Mouse (Mus musculus) adrenal gland, postnatal 10 days (tissue): ENCODE measurements around the gene Tmem163. TPM values are rescaled to one million over a fixed set of nuclear protein-coding genes. Genes with fewer than 3 reads are reported as not detected.

Experiments
- DNase-seq: peaks from one replicate; pipeline ENCODE4 v3.0.0; 2021; ENCODE audit warnings: mixed read lengths
- total RNA-seq, 2 experiments: library from RNA; stranded (reverse); gene quantifications; 2 replicates each; pipeline ENCODE4 v1.2.3; 2021

Gene Tmem163
- total RNA-seq, 2 experiments from 2014 or later, result 0.30 to 0.39 TPM

DNA sequence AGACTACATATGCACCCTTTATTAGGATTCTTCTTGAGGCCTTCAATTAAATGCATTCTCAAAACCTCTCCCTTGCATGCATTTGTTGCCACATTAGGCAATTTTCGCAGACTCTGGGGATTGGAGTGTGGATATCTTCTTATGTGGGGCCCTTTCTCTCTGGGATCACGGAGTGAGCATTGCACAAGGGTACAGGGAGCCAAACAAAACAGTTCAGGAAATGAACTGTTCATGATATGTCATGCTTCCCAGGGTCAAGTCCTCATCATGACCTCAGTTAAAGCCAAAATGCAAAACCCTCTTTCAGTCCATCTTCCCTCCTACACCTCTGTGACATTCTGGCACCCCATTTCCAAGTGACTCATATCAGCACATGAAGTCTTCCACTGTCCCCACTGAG is 27.8 kb downstream of the Tmem163 start:
- peak; percentile 5 for DNase-seq

- no peak for DNase-seq
These were observed 36.2 kb downstream of the Tmem163 start for GRCm38 (mm10) chr1:127642976-127643769.

DNA sequence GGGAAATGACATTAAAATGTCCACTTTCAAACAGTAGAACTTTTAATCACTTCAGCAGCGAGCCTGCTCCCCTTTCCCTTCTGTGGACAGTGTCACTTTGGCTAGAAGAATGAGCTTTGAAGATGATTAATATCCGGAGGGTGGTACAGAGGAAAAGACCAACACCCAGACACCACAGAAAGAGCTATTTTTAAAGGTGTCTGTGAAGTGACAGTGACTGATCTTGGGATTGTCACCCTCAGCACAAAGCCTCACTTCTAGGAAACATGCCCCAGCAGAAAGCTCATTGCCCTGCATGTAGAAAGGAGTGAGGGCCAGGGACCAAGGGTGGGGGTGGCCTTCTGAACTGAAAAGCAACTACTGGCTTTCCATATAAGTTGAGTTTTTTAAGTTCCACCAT is 41.4 kb downstream of the Tmem163 start:
- DNase-seq, result no peak

DNA sequence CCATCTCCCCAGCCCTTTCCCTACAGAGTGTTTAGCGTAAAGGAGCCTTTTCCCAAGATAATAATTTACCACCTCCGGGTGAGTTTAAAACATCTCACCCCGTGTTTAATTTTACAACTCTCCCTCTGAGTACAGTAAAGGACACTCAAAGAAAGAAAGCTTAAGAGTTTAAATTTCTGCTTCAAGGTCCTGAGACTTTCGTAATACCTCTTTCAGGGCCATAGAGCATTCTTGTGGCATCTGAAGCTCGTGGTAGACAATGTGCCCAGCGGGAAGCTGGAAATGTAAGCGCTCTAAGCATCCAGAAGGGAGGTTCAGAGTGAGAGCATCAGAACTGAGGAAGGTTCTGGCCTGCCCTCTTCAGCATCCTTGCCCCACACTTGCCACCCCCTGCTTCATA is 52.2 kb downstream of the Tmem163 start:
- no peak for DNase-seq

DNA sequence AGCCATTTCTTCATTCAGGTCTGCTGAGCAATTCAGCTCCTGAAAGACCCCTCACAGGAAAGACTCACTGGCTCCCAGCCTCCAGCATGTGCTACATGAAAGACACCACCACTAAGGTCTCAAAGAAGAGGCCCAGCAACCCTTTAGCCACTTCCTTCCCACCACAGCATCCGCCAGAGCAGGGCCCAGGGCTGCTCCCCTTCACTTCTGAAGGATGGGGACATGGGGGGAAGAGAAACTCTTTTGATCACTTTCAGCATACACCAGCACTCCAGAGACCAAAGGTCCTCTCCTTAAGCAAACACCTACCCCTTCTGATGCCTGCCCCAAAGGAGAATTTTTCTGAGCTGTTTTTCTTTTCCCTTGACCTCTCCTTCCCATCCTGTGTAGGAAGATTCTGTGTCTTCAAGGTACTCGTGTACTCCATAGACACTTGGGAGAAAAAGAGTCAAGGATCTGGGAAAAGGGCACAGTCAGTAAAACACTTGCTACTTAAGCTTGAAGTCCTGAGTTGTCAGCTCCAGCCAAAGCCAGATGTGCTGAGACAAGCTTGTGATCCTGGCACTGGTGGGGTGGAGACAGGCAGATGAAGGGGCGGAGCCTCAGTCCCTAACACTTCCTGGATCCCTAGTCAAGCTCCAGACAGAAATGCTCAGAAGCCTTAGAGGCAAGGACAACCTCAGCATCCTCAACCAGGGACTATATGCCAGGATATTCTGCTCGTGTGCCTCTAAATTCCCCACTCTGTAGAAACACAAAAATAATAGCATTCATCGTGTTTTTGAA is 53.6 kb downstream of the Tmem163 start:
- DNase-seq, result peak; percentile 12

DNA sequence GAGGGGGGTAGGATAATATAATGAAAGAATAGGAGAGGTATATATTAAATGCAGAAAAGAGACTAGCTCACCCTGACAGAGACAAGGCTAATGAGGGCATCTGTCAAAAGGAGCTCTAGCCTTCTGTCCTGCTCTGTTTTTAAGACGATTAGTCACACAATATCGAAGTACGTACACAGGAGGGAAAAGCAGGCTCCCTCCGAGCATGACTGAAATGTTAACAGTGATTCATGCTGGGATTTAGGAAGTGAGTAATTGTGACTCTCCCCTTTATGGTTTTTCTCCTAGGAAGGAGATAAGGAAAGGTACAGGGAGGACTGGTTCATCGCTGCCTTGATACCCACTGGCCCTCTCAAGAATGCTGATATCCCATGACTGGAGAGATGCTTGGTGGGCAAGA is 57.0 kb downstream of the Tmem163 start:
- no peak for DNase-seq

DNA sequence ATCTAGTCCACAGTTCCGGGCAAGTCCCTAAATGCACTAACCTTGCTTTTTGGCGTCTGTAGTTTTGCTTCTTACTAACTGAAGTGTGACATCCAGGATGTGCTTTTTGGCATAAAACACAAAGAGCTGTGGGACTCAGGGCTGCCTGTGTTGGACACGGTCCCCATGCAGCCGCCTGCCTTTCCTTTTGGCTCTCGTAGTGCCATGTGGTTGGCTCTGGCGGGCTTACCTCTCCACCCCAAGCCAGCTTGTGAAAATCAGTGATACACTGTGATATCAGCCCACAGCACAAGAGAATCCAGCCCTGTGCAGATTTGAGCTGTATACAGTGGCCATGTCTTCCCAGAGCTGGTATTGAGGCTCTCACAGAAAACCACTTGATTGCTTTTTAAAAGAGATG is 60.3 kb downstream of the Tmem163 start:
- DNase-seq, result no peak

DNA sequence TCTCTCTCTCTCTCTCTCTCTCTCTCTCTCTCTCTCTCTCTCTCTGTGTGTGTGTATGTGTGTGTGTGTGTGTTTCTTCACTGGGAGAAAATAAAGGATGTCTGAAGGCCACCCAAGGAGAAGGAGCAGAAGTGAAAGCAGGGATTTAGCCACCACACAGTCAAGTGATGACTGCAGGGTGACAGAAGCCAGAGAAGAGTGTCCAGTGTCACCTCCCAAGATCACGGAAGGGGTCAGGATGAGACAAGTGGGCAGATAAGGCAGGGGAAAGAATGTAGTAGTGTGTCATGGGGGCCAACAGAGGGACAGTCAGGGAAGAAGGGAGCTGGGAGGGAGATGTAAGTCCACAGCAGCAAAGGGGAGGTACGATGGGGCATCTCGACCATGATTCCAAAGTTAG is 69.0 kb downstream of the Tmem163 start:
- DNase-seq, result no peak

DNA sequence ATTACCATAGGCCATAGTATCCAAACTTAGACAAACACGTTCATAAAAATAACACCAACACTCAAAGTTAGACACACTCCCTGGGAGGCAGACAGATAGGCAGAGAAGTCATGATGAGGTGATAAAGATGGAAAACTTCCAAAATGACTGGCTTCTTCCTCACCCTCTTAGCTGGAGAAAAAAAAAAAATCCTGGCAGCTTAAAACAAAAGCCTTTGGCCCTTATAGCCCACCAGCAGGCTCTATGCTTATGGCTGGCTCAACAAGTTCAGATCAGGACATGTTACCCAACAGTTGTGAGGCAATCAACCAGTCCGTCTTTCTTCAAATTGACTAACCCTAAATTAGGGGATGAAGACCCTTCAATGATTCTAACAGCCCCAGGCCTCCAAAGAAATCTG is 69.5 kb downstream of the Tmem163 start:
- DNase-seq, result no peak

DNA sequence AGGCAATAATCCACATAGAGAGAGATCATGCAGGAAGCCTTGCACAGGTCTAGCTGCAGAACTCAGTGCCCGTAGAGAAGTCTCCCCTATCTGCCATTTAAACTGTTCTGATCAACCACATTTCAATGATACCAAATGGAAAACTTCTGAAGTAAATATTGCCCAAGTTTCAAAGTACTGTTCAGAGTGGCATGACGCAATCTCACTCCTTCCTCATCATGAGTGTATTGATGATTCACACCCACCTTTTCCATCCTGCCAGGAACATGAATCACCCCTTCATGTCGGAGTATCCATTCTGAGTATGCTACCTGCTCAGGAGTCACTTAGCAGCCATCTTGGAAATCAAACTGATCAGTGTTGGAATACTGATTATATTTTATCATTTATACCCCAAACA is 71.0 kb downstream of the Tmem163 start:
- no peak for DNase-seq

GRCm38 (mm10) chr1:127603697-127604631 is 75.4 kb downstream of the Tmem163 start:
- DNase-seq, result no peak

DNA sequence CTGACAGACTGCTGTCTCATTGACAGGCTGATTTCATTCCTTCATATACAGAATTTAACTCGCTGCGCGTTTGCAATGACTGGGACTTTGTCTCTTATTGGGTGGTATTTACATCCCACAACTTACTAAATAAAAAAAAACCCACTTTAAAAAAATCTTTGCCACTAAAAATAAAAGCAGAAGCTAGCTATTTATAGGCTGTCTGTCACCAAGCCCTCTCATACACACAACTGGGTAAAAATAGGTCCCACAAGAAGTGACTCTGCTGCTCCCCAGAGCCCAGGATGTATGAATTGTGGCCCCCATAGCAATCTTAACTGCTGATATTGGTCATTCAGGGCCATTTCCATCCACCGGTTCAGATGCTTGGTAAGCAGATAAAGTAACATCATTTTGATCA is 83.2 kb downstream of the Tmem163 start:
- DNase-seq, result no peak

- DNase-seq, result no peak
These were observed 83.6 kb downstream of the Tmem163 start for GRCm38 (mm10) chr1:127595735-127596134.

DNA sequence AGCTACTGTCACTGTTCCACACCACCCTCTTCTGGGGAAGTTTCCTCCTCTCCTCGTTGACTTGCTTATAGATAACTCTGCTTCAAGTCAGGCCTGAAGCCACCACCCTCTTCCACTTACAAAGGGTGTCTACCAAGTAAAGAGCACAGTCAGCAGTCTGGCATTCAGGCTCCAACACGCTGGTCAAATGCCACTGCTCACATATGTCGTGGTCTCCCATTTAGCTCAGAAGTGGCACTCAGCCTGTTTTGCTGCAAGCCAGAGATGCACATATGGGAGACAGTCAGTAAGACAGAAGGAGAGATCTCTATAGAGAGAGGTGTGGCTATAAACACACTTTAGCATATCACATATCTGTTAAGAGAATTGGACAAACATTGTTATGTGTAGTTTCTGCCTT is 89.8 kb downstream of the Tmem163 start:
- no peak for DNase-seq

GRCm38 (mm10) chr1:127587071-127587470 is 92.3 kb downstream of the Tmem163 start:
- DNase-seq, result no peak

DNA sequence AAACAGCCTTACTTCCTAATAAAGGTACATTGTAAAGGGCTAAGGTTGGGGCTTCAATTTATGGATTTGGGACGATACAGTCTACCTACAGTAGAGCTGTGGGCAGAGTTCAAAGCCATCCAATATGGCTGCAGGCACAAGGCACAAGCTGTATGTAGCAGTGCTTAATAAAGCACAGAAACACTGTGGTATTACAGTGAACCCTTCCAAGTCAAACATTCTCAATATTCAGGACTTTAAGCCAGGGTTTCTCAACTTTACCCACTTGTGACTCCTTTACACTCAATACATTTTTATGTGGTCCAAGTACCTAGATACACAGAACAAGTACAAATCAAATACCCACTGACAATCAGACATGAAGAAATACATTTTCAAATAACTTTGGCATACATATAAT is 93.2 kb downstream of the Tmem163 start:
- no peak for DNase-seq

GRCm38 (mm10) chr1:127577981-127578380 is 101.4 kb downstream of the Tmem163 start:
- DNase-seq, result no peak

GRCm38 (mm10) chr1:127577083-127577482 is 102.3 kb downstream of the Tmem163 start:
- no peak for DNase-seq

- DNase-seq, result no peak
These were observed 102.8 kb downstream of the Tmem163 start for GRCm38 (mm10) chr1:127576563-127576962.

- DNase-seq, result no peak
These were observed 103.2 kb downstream of the Tmem163 start for GRCm38 (mm10) chr1:127576143-127576542.

- no peak for DNase-seq
These were observed 103.7 kb downstream of the Tmem163 start for GRCm38 (mm10) chr1:127575692-127576091.

DNA sequence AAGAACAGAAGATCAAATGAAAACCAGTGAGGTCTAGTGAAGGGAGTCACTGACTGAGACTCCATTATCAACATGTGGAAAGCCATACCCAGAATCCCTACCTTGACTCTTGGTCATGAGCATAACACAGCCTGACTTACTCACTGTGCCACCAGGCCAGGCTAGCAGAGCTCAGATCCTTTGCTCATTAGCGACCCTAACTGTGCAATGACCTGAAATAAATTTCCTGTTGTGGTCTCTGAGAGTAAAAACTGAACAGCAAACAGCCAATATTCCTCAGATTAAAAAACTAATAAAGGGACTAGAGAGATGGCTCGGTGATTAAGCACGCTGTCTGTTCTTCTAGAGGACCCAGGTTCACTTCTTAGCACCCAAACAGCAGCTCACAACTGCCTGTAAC is 106.2 kb downstream of the Tmem163 start:
- no peak for DNase-seq

DNA sequence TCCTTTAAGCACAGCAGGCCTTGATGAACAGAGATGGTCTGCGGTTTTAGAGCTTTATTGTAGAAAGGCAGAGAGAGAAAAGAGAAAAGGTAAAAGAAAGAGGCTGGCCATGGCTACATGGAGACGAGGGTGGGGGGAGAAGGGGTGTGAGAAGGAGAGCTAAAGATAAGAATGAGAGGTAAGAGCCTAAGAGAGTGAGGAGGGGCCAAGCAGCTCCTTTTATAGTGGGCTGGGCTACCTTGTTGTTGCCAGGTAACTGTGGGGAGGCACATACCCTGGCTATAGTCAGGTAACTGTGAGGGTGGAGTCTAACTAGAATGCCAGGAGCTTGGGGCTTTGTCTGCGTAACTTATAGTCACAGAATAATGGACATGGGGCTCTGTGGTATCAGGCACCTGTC is 110.7 kb downstream of the Tmem163 start:
- DNase-seq, result no peak
